Mouse (Mus musculus) 3134 (cell line): ENCODE data around the gene Ms4a2.

Experiments used
- DNase-seq: peaks from one replicate; pipeline ENCODE4 v3.0.0-alpha.2; 2011; ENCODE audit warnings: low spot score; ENCODE audit not compliant: insufficient read length; ENCODE audit errors: extremely low read depth

The Ms4a2 gene

GRCm38 (mm10) chr19:11589891-11590449 lies 33.5 kb downstream of the Ms4a2 start:
- DNase-seq = no peak

- DNase-seq = no peak
Measured at GRCm38 (mm10) chr19:11589205-11589604, 34.3 kb downstream of the Ms4a2 start.

DNA sequence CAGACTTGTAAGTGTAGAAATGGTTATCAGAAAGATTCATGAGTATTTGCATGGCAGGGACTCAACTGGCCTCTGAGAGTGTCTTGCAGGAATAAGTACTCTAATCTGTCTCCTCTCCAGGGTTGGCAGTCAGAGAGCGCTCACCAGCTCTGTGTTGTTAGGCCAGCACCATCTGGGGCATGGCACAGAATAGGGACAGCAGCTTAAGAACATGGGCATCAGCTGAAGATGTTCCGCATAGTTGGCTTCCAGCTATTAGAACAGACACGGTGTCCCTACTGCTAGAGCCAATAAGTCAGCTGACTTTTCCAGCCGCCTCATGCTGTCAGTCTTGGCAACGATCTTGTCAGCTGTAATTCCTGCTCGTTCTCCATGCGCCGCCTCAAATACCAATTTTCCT lies 48.6 kb downstream of the Ms4a2 start:
- DNase-seq = no peak
